Mouse (Mus musculus) embryonic fibroblast, embryonic 13.5 days (primary cell): ENCODE data around the gene Cd160.

Experiments used
- CTCF ChIP-seq: IDR thresholded peaks from 2 replicates; pipeline ENCODE4 v1.5.1; 2011; ENCODE audit warnings: mild to moderate bottlenecking, control low read depth, low read length, moderate library complexity, borderline replicate concordance; ENCODE audit not compliant: insufficient read depth
- POLR2A ChIP-seq: IDR thresholded peaks from 2 replicates; pipeline ENCODE4 v1.6.1; 2011; ENCODE audit warnings: low read depth, mild to moderate bottlenecking, control low read depth, low read length, moderate library complexity

GRCm38 (mm10) chr3:96828308-96828864, 765 bp downstream of the Cd160 start:
- no peak for TF ChIP-seq CTCF
- TF ChIP-seq POLR2A = no peak
